Mouse (Mus musculus): ENCODE results near the gene Diaph3.

- TF ChIP-seq POLR2A (IDR thresholded peaks at IDR 0.05; ENCODE audit: low read depth, low read length): no peak
- no peak for TF ChIP-seq RCOR1 (conservative IDR thresholded peaks at IDR 0.05; ENCODE audit: low read depth, low read length)
- no peak for TF ChIP-seq KAT2A (IDR thresholded peaks at IDR 0.05; ENCODE audit: insufficient replicate concordance, low read length)
Observed at GRCm38 (mm10) chr14:86642831-86643241, 498.2 kb downstream of the Diaph3 start.
